Mouse (Mus musculus) central nervous system, embryonic 11.5 days (tissue): ENCODE measurements around the gene Olfr980. TPM values are rescaled to one million over a fixed set of nuclear protein-coding genes. Genes with fewer than 3 reads are reported as not detected.

Experiments used
- polyA plus RNA-seq: library from polyadenylated mRNA; depleted of rRNA; stranded (reverse); fragments of >200 nt; gene quantifications from 2 replicates; pipeline ENCODE4 v1.2.3, GENCODE M21; 2012; rRNA removed

Gene Olfr980
- not detected in 2 replicates for polyA plus RNA-seq

GRCm38 (mm10) chr9:40009482-40009881, at the start of gene Olfr980:
Gene Olfr980, minus strand, starts transcription at chr9:40009582.

GRCm38 (mm10) chr9:40021164-40021563, 11.8 kb upstream of the Olfr980 start, which contains the start of gene Olfr981:
Gene Olfr981, plus strand, starts transcription at chr9:40021464.

GRCm38 (mm10) chr9:40003365-40003764, 6.0 kb downstream of the Olfr980 start, which contains the start of gene Olfr979:
Gene Olfr979, minus strand, starts transcription at chr9:40003465.

GRCm38 (mm10) chr9:39991813-39992212, 17.6 kb downstream of the Olfr980 start, which contains the start of gene Olfr978:
Gene Olfr978, plus strand, starts transcription at chr9:39992113.

GRCm38 (mm10) chr9:39961033-39961432, 48.3 kb downstream of the Olfr980 start, which contains the start of gene Olfr976:
Gene Olfr976, minus strand, starts transcription at chr9:39961133.

Other genes with a start within 250 kb of the Olfr980 start
- not detected in 2 replicates for gene Olfr968, start 226.3 kb downstream of the Olfr980 start, polyA plus RNA-seq
- gene Olfr969, start 218.6 kb downstream of the Olfr980 start, polyA plus RNA-seq = not detected in 2 replicates
- gene Olfr970, start 200.7 kb downstream of the Olfr980 start, polyA plus RNA-seq = not detected in 2 replicates
- not detected in 2 replicates for gene Olfr971, start 172.7 kb downstream of the Olfr980 start, polyA plus RNA-seq
- gene Olfr972, start 143.2 kb downstream of the Olfr980 start, polyA plus RNA-seq = not detected in 2 replicates
- gene Olfr229, start 102.2 kb downstream of the Olfr980 start, polyA plus RNA-seq = not detected in 2 replicates
- not detected in 2 replicates for gene Olfr974, start 72.1 kb downstream of the Olfr980 start, polyA plus RNA-seq
- gene Olfr975, start 57.5 kb downstream of the Olfr980 start, polyA plus RNA-seq = not detected in 2 replicates
- not detected in 2 replicates for gene Olfr976, start 48.4 kb downstream of the Olfr980 start, polyA plus RNA-seq
- gene Olfr978, start 17.5 kb downstream of the Olfr980 start, polyA plus RNA-seq = not detected in 2 replicates
- gene Olfr979, start 6.1 kb downstream of the Olfr980 start, polyA plus RNA-seq = not detected in 2 replicates
- not detected in 2 replicates for gene Olfr981, start 11.9 kb upstream of the Olfr980 start, polyA plus RNA-seq
- gene Olfr982, start 64.2 kb upstream of the Olfr980 start, polyA plus RNA-seq = not detected in 2 replicates
- not detected in 2 replicates for gene Olfr983, start 84.0 kb upstream of the Olfr980 start, polyA plus RNA-seq
- gene Olfr984, start 104.6 kb upstream of the Olfr980 start, polyA plus RNA-seq = not detected in 2 replicates
- not detected in 2 replicates for gene Olfr985, start 120.6 kb upstream of the Olfr980 start, polyA plus RNA-seq
- not detected in 2 replicates for gene Tmem225, start 138.5 kb upstream of the Olfr980 start, polyA plus RNA-seq
- not detected in 2 replicates for gene Olfr986, start 171.3 kb upstream of the Olfr980 start, polyA plus RNA-seq
- 4.9 and 7.2 TPM in 2 replicates for gene Zfp202, start 182.7 kb upstream of the Olfr980 start, polyA plus RNA-seq